Mouse (Mus musculus): ENCODE data around the gene Gm15013.
A peak's percentile ranks its signal among the peaks of the same experiment; 100 is the strongest.
"Not testable (repeated sequence)": the region's sequence is repeated elsewhere in the genome, so short reads cannot be mapped to it uniquely, and the experiment has no call there.

Gene Gm15013

GRCm38 (mm10) chrX:139714381-139714780, at the start of gene Gm15013:
Gene Gm15013 (minus strand): TSS chrX:139714481.
- no peak for DNase-seq (ENCODE audit: low spot score)

GRCm38 (mm10) chrX:139762546-139762945, 48.3 kb upstream of the Gm15013 start:
- DNase-seq (ENCODE audit: low spot score) = peak; percentile 39

DNA sequence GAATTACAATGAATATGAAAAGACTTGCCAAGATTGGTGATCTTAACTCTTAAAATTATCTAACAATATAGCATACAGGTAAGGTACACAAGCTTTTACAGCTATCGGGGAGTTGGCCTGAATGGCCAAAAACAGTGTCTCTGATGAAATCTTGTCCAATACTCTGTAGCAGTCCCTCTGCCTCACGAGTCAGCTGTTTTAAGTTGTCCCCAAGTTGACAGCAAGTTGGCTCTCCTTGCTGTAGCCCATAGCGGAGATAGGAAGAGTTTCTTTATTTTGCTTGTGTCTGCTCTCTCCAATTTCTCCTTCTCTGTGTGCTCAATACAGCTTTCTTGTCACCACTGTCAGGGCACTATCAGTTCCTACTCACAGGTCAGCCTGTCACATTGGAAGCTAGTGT, 44.4 kb upstream of the Gm15013 start:
- DNase-seq (ENCODE audit: low spot score) = not testable (repeated sequence)

DNA sequence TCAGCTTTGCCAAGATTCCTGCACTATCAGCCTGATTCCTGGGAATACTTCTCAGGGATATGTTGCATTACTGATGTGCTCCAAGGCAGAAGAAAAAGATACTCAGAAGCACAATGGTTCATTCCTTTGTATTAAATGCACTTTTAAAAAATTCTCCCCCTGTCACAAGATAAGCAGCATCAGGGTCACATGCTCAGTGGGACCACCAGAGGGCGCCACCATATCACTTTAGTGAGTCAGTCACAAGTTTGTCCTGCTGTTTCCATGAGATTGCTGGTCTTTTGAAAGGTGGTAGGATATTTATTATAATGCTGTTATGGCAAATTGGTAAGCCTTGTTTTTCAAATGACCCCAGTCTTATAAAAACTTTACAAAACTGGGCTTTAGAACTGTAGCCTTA, 37.6 kb upstream of the Gm15013 start:
- DNase-seq (ENCODE audit: low spot score) = peak; percentile 27

DNA sequence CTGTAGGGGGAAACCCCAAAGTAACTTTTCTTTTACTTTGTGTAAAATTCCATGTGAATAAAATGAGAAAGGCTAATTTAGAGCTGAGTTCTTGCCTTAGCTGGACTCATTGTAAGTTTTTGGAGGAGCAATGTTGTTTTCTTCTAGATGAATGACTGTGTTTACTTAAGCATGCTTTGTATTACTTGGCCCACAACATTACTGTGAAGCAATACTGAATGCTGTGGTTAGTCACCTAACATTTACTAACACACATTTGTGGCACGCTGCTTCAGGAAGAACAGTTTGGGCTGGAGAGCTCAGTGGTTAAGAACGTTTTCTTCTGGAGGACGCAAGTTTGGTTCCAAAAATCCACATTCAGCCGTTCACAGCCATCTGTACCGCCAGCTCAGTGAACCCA, 22.8 kb upstream of the Gm15013 start:
- DNase-seq (ENCODE audit: low spot score) = no peak

GRCm38 (mm10) chrX:139730541-139730940, 16.3 kb upstream of the Gm15013 start:
- DNase-seq (ENCODE audit: low spot score) = no peak

GRCm38 (mm10) chrX:139722350-139722749, 8.1 kb upstream of the Gm15013 start:
- DNase-seq (ENCODE audit: low spot score) = no peak

DNA sequence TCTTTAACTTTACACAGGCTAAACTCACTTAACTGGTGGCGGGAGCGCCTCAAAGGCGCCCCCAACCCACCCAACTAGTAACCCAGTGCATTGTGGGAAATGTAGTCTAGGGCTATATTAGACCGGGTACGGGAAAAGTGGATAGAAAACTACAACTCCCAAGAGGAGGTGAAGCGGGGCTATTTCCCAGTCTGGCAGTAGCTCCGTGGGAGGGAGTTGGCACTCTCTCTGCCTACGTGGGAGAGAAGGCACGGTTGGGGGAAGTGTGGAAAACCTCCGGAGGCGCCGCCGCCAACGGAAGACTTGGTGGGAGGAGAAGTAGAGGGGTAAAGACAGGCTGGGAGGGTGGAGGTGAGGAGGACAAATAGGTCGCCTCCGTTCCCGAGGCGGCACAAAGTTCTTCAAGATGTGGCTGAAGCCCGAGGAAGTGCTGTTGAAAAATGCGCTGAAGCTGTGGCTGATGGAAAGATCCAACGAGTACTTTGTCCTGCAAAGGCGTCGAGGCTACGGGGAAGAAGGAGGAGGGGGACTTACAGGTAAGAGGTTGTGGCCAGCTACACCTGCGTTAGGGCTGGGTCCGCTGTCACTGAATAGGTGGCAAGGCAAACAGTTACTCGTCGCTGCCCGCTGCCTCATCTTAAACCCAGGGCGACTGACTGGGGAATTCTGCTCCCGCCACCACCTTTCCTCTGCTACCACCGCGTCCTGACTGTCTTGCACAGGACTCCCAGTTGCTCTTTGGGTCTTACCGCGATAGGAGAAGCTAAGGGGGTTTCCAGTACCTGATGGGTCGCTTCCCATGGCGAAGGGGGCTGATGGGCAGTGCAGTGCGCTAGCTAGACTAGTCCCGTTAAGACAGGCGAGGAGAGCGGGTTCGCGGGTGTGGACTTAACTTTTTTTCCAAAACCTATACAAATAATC, 29.2 kb downstream of the Gm15013 start, which contains the start of gene Tbc1d8b:
TSS of gene Tbc1d8b (plus strand) at position 222 of the 921 bp plus-strand sequence.
- DNase-seq (ENCODE audit: low spot score) = peak; percentile 63

DNA sequence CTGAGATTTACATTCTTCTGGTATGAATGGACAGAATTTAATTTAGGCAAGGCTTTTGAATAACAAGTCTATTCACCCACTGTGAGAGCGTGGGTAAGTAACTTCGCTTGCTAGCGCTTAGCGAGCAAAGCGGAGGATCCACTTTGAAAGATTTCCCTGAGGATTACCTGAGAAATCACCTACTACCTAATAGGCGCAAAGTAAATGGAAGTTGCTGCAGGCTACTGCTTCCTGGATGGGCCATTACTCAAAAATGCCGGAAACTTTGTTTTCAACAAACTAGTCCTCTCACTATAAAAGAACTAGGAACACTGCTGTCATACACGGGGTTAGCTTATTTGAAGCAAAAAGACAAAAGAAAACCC, 29.9 kb downstream of the Gm15013 start:
- DNase-seq (ENCODE audit: low spot score) = no peak

GRCm38 (mm10) chrX:139665829-139666228, 48.5 kb downstream of the Gm15013 start:
- DNase-seq (ENCODE audit: low spot score) = no peak

Data from c-Kit-positive CD71-positive TER-119-positive erythroid progenitor cells, embryonic 14.5 days (primary cell).